Mouse (Mus musculus) stomach, embryonic 14.5 days (tissue): ENCODE measurements around the gene Aff1. TPM values are rescaled to one million over a fixed set of nuclear protein-coding genes. Genes with fewer than 3 reads are reported as not detected.
A peak's percentile ranks its signal among the peaks of the same experiment; 100 is the strongest.

Source experiments
- ATAC-seq: fragments of 200-750 bp; cut with Nextera tagmentation; 2 replicates; pipeline ENCODE4 v1.8.0; 2017; ENCODE audit warnings: low read depth, moderate TSS enrichment; ENCODE audit not compliant: insufficient number of reproducible peaks, insufficient read depth, low FRiP score
- H3K27ac ChIP-seq: fragments of 300-500 bp; sonication (generic); 2 replicates; pipeline ENCODE4 v1.5.1; 2014; ENCODE audit warnings: mild to moderate bottlenecking, low read length, moderate library complexity, mixed read lengths
- H3K27me3 ChIP-seq: fragments of 300-500 bp; sonication (generic); 2 replicates; pipeline ENCODE4 v1.6.1; 2014; ENCODE audit warnings: low read length, control low read depth, mixed read lengths; ENCODE audit not compliant: control insufficient read depth, insufficient read depth
- H3K36me3 ChIP-seq: fragments of 300-500 bp; sonication (generic); 2 replicates; pipeline ENCODE4 v1.6.1; 2014; ENCODE audit warnings: mild to moderate bottlenecking, control low read depth, low read length, moderate library complexity, mixed read lengths; ENCODE audit not compliant: control insufficient read depth, insufficient read depth
- H3K4me1 ChIP-seq: fragments of 300-500 bp; sonication (generic); 2 replicates; pipeline ENCODE4 v1.6.1; 2014; ENCODE audit warnings: low read length, control low read depth, mixed read lengths; ENCODE audit not compliant: control insufficient read depth, insufficient read depth
- H3K4me2 ChIP-seq: fragments of 300-500 bp; sonication (generic); replicated peaks from 2 replicates; pipeline ENCODE4 v1.6.1; 2014; ENCODE audit warnings: low read depth, low read length, control low read depth
- H3K4me3 ChIP-seq: fragments of 300-500 bp; sonication (generic); 2 replicates; pipeline ENCODE4 v1.5.1; 2014; ENCODE audit warnings: low read depth, low read length, control low read depth
- H3K9ac ChIP-seq: fragments of 300-500 bp; sonication (generic); replicated peaks from 2 replicates; pipeline ENCODE4 v1.6.1; 2014; ENCODE audit warnings: low read depth, mild to moderate bottlenecking, control low read depth, low read length, moderate library complexity, mixed read lengths
- H3K9me3 ChIP-seq: fragments of 300-500 bp; sonication (generic); 2 replicates; pipeline ENCODE4 v1.6.1; 2016; ENCODE audit warnings: low read depth, low read length, control low read depth; ENCODE audit not compliant: control insufficient read depth
- WGBS: fragments of 180-500 bp; shearing (Covaris S2); extraction: QIAGEN DNeasy Blood & Tissue Kit; methylation state at CpG from one replicate; pipeline ENCODE4 v1.1.7; 2014; 5-methylcytosine and 5-hydroxymethylcytosine counted together
- polyA plus RNA-seq: library from polyadenylated mRNA; unstranded; fragments of >200 nt; fragmentation: Nextera tagmentation; extraction: Ambion mirVana; gene quantifications from 2 replicates; pipeline ENCODE4 v1.2.1, GENCODE M21; 2014

Aff1 gene
- polyA plus RNA-seq, 1 experiment from 2014 or later = 5.9 TPM

GRCm38 (mm10) chr5:103771380-103771779, 79.2 kb downstream of the Aff1 start:
- 41% methylated on average over 6 of the region's 6 CpGs for WGBS
- no peak for ATAC-seq
- Histone ChIP-seq H3K4me1 (peaks cover 8% of the 10 kb centered on the region; the same call in 1 of the 2 replicates), H3K4me2 (no peak overlapping the region), H3K9ac (no peak overlapping the region), H3K9me3 (no peaks in the 10 kb centered on the region), H3K36me3 (no peaks in the 10 kb centered on the region), H3K4me3 (no peak overlapping the region), H3K27ac (no peak overlapping the region), H3K27me3 (no peaks in the 10 kb centered on the region)

GRCm38 (mm10) chr5:103772252-103772651, 80.1 kb downstream of the Aff1 start:
- no peak overlapping the region for H3K27ac ChIP-seq
- WGBS = 25% methylated on average over 4 of the region's 4 CpGs
- no peaks in the 10 kb centered on the region for H3K36me3 ChIP-seq
- ATAC-seq = no peak
- H3K4me3 ChIP-seq = no peak overlapping the region
- H3K27me3 ChIP-seq = no peaks in the 10 kb centered on the region
- no peak overlapping the region for H3K9ac ChIP-seq
- no peaks in the 10 kb centered on the region for H3K9me3 ChIP-seq
- H3K4me2 ChIP-seq = no peak overlapping the region
- peaks cover 9% of the 10 kb centered on the region; the same call in 1 of the 2 replicates for H3K4me1 ChIP-seq

- no peaks in the 10 kb centered on the region for H3K9me3 ChIP-seq
- H3K4me3 ChIP-seq = no peak overlapping the region
- H3K36me3 ChIP-seq = no peaks in the 10 kb centered on the region
- 24% methylated on average over 5 of the region's 5 CpGs for WGBS
- no peak for ATAC-seq
- no peaks in the 10 kb centered on the region for H3K27me3 ChIP-seq
- peak overlapping the region; percentile 10; the same call in 1 of the 2 replicates for H3K4me2 ChIP-seq
- peak overlapping the region; percentile 44; the same call in 1 of the 2 replicates for H3K27ac ChIP-seq
- no peak overlapping the region for H3K9ac ChIP-seq
- peaks cover 15% of the 10 kb centered on the region; the same call in 1 of the 2 replicates for H3K4me1 ChIP-seq
These were observed 81.0 kb downstream of the Aff1 start for GRCm38 (mm10) chr5:103773100-103773552.

GRCm38 (mm10) chr5:103774703-103775333, 82.6 kb downstream of the Aff1 start:
- Histone ChIP-seq H3K27me3 (no peaks in the 10 kb centered on the region), H3K9ac (no peak overlapping the region), H3K9me3 (no peaks in the 10 kb centered on the region), H3K36me3 (no peaks in the 10 kb centered on the region), H3K4me2 (no peak overlapping the region), H3K4me1 (peaks cover 27% of the 10 kb centered on the region; the same call in 1 of the 2 replicates), H3K27ac (no peak overlapping the region), H3K4me3 (no peak overlapping the region)
- 49% methylated on average over 11 of the region's 11 CpGs for WGBS
- ATAC-seq = no peak

- no peak for ATAC-seq
- H3K9ac ChIP-seq = no peak overlapping the region
- H3K36me3 ChIP-seq = no peaks in the 10 kb centered on the region
- H3K4me3 ChIP-seq = no peak overlapping the region
- no peak overlapping the region for H3K27ac ChIP-seq
- H3K4me1 ChIP-seq = peaks cover 28% of the 10 kb centered on the region; the same call in 1 of the 2 replicates
- no peaks in the 10 kb centered on the region for H3K27me3 ChIP-seq
- no peaks in the 10 kb centered on the region for H3K9me3 ChIP-seq
- no peak overlapping the region for H3K4me2 ChIP-seq
- 68% methylated on average over 13 of the region's 13 CpGs for WGBS
These were observed 83.3 kb downstream of the Aff1 start for GRCm38 (mm10) chr5:103775429-103775828.

- Histone ChIP-seq H3K27ac (no peak overlapping the region), H3K36me3 (no peaks in the 10 kb centered on the region), H3K27me3 (no peaks in the 10 kb centered on the region), H3K4me1 (peaks cover 28% of the 10 kb centered on the region; the same call in 1 of the 2 replicates), H3K4me2 (no peak overlapping the region), H3K9me3 (no peaks in the 10 kb centered on the region), H3K4me3 (no peak overlapping the region), H3K9ac (no peak overlapping the region)
- WGBS = 73% methylated on average over 4 of the region's 4 CpGs
- no peak for ATAC-seq
These were observed 84.7 kb downstream of the Aff1 start for GRCm38 (mm10) chr5:103776842-103777241.

- ATAC-seq = no peak
- H3K4me1 ChIP-seq = peaks cover 28% of the 10 kb centered on the region; the same call in 1 of the 2 replicates
- H3K4me3 ChIP-seq = no peak overlapping the region
- H3K27me3 ChIP-seq = no peaks in the 10 kb centered on the region
- H3K9me3 ChIP-seq = no peaks in the 10 kb centered on the region
- H3K36me3 ChIP-seq = no peaks in the 10 kb centered on the region
- no peak overlapping the region for H3K27ac ChIP-seq
- H3K9ac ChIP-seq = no peak overlapping the region
- peak overlapping the region; percentile 38; the same call in 1 of the 2 replicates for H3K4me2 ChIP-seq
- 68% methylated on average over 4 of the region's 4 CpGs for WGBS
These were observed 85.3 kb downstream of the Aff1 start for GRCm38 (mm10) chr5:103777446-103777845.

- Histone ChIP-seq H3K27ac (peak overlapping the region; percentile 41; the same call in 1 of the 2 replicates), H3K9ac (0 out of 2 replicates have a peak overlapping the region, but pooled peaks have one; percentile 15), H3K27me3 (no peaks in the 10 kb centered on the region), H3K9me3 (no peaks in the 10 kb centered on the region), H3K36me3 (no peaks in the 10 kb centered on the region), H3K4me2 (peak overlapping the region; percentile 38), H3K4me1 (peaks cover 24% of the 10 kb centered on the region; the same call in 1 of the 2 replicates), H3K4me3 (peak overlapping the region; percentile 8; the same call in 1 of the 2 replicates)
- 7% methylated on average over 17 of the region's 17 CpGs for WGBS
- peak; percentile 53; the same call in 1 of the 2 replicates for ATAC-seq
These were observed 86.3 kb downstream of the Aff1 start for GRCm38 (mm10) chr5:103778314-103779117.
